27 mouse cellular contexts compared by ENCODE assay signal in the genomic region with DNA sequence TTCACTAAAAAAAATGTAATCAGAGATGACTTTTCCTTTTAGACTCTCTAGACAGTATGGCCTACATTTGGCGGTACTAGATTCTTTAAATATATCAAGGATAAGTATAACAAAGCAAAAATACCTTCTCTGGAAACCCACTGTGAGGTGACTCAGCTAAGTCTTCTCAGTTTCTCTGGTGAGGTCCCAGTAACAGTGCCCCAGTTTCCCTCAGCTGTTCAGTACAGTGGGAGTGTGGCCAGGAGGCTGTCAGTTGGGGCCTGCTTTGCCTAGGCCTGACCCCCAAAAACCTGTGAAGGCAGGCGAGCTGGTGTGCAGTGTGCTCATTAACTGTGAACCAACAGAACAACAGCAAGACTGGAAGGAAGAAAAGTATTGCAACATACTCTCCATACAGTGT.
DNase-seq lines count a peak whose midpoint lies in the region; ATAC-seq and TF ChIP-seq lines count a peak whose summit lies in the region.
"Had no signal": no experiment of that assay in that cellular context is flagged by ENCODE, and none has a peak within 500 bp of the region (broad histone marks: within the 10 kb centered on the region; RNA-seq: fewer than 3 reads in every experiment).

No protein-coding gene starts in this region.

- H3K27me3 ChIP-seq in myocyte (ENCODE audit: control insufficient read depth, insufficient read depth, insufficient read length), result no peaks in the 10 kb centered on the region
- no peaks in the 10 kb centered on the region for H3K27me3 ChIP-seq in midbrain, embryonic 10.5 days (ENCODE audit: low read depth, poor library complexity, severe bottlenecking)
- H3K27me3 ChIP-seq: embryonic facial prominence, embryonic 12.5 days; embryonic facial prominence, embryonic 15.5 days; heart, embryonic 13.5 days; Patski had no signal

- no peaks in the 10 kb centered on the region for H3K4me1 ChIP-seq in midbrain, embryonic 10.5 days
- H3K4me1 ChIP-seq: embryonic facial prominence, embryonic 12.5 days; embryonic facial prominence, embryonic 15.5 days; heart, embryonic 10.5 days; heart, embryonic 13.5 days had no signal

- no peak overlapping the region for H3K4me2 ChIP-seq in myocyte (ENCODE audit: low read depth)
- H3K4me2 ChIP-seq: embryonic facial prominence, embryonic 12.5 days; embryonic facial prominence, embryonic 15.5 days; heart, embryonic 13.5 days; hindbrain, embryonic 14.5 days had no signal

- H3K79me2 ChIP-seq in myocyte (ENCODE audit: control insufficient read depth, insufficient read depth), result no peaks in the 10 kb centered on the region

- 81% methylated on average over 2 of the region's 2 CpGs for WGBS in midbrain, embryonic 10.5 days

- no peak overlapping the region for H3K27ac ChIP-seq in midbrain, embryonic 10.5 days (replicated peaks)
- H3K27ac ChIP-seq: embryonic facial prominence, embryonic 12.5 days; embryonic facial prominence, embryonic 15.5 days; heart, embryonic 10.5 days; heart, embryonic 13.5 days; hindbrain, embryonic 14.5 days; hindbrain, postnatal 0 days had no signal

- intact Hi-C loops in left cerebral cortex, postnatal 14 days (cut with DNase I), result no loop called here

- no peaks in the 10 kb centered on the region for H3K9me3 ChIP-seq in midbrain, embryonic 10.5 days (replicated peaks)
- H3K9me3 ChIP-seq: embryonic facial prominence, embryonic 12.5 days; embryonic facial prominence, embryonic 15.5 days; heart, embryonic 10.5 days; heart, embryonic 13.5 days had no signal

- ATAC-seq in frontal cortex, adult (ENCODE audit: low TSS enrichment), result peak; percentile 95
- ATAC-seq: forebrain, embryonic 14.5 days; forebrain, postnatal 0 days; hindbrain, postnatal 0 days; Patski had no signal

- no peak overlapping the region for H3K4me3 ChIP-seq in myocyte
- H3K4me3 ChIP-seq in midbrain, embryonic 10.5 days, result no peak overlapping the region
- H3K4me3 ChIP-seq: embryonic facial prominence, embryonic 12.5 days; embryonic facial prominence, embryonic 15.5 days; heart, embryonic 10.5 days; heart, embryonic 13.5 days had no signal

- H3ac ChIP-seq in myocyte (ENCODE audit: control insufficient read depth, insufficient read length), result no peak overlapping the region

- no peak for TF ChIP-seq POLR2A in myocyte (IDR thresholded peaks at IDR 0.05; ENCODE audit: insufficient read length, low read depth)

- H3K36me3 ChIP-seq in myocyte (ENCODE audit: control insufficient read depth, insufficient read depth), result no peaks in the 10 kb centered on the region
- no peaks in the 10 kb centered on the region for H3K36me3 ChIP-seq in midbrain, embryonic 10.5 days
- H3K36me3 ChIP-seq: embryonic facial prominence, embryonic 12.5 days; embryonic facial prominence, embryonic 15.5 days; heart, embryonic 10.5 days; heart, embryonic 13.5 days had no signal

- no peak for DNase-seq in frontal cortex, postnatal 10 days (ENCODE audit: low spot score in 2 of 2)
- peak; percentile 1 to 8 for DNase-seq in left cerebral cortex, postnatal 14 days (ENCODE audit: low spot score in 2 of 2)
- no peak for DNase-seq in left cerebral cortex, adult 11 months (ENCODE audit: low spot score)
- DNase-seq in Muller cell, postnatal 12 days (ENCODE audit: inconsistent ontology term), result peak; percentile 19
- DNase-seq in lung, postnatal 25 days (ENCODE audit: low spot score), result no peak
- no peak for DNase-seq in midbrain, embryonic 10.5 days (ENCODE audit: low spot score)
- DNase-seq: adrenal gland, postnatal 10 days; adrenal gland, postnatal 36 days; cerebellum, adult 11 months; cerebellum, adult 2 months; cerebellum, adult 9-11 months; cerebellum, postnatal 25 days; forebrain, postnatal 0 days; gastrocnemius, postnatal 10 days; heart, adult 18-20 months; heart, postnatal 14 days; heart, postnatal 4 days had no signal

TF ChIP-seq in myocyte, 11 proteins besides CTCF, POLR2A, EP300 and RAD21:
- TF ChIP-seq MYOG (IDR thresholded peaks at IDR 0.05; ENCODE audit: control insufficient read depth in 1 of 3, insufficient read depth in 1 of 3, insufficient read length in 2 of 3, low read depth in 2 of 3) (peak in 2 of 3 experiments; percentile 39 to 53), MYOD1 (IDR thresholded peaks at IDR 0.05; ENCODE audit: control insufficient read depth in 1 of 3, insufficient read length in 2 of 3, low read depth in 2 of 3) (peak in 2 of 3 experiments; percentile 45 to 70), POLR2AphosphoS2 (IDR thresholded peaks at IDR 0.05; ENCODE audit: insufficient read length, low read depth) (no peak)

Comparison
In these comparisons a context has a peak if more than half of its experiments do, and no peak if none do; other contexts are left out.
1. DNase-seq: peak in left cerebral cortex, postnatal 14 days (2 of 2) and Muller cell, postnatal 12 days (single experiment); none in frontal cortex, postnatal 10 days (0 of 2), left cerebral cortex, adult 11 months (single experiment), lung, postnatal 25 days (single experiment) and midbrain, embryonic 10.5 days (single experiment).